Mouse (Mus musculus): Measurements from ENCODE around the gene Tmem260. TPM values are rescaled to one million over a fixed set of nuclear protein-coding genes. Genes with fewer than 3 reads are reported as not detected.
A peak's percentile ranks its signal among the peaks of the same experiment; 100 is the strongest.

The Tmem260 gene
- total and polyA plus RNA-seq, 3 experiments: 4.6 to 9.0 (median 5.2) TPM

GRCm38 (mm10) chr14:48451966-48452407 is 6.1 kb downstream of the Tmem260 start (continued):
- TF ChIP-seq SMC3 (IDR thresholded peaks at IDR 0.05; ENCODE audit: low read depth, low read length) (no peak), NELFE (IDR thresholded peaks at IDR 0.05; ENCODE audit: low read depth, low read length) (no peak), ZKSCAN1 (IDR thresholded peaks at IDR 0.05; ENCODE audit: borderline replicate concordance, low read depth, low read length) (no peak), HCFC1 (IDR thresholded peaks at IDR 0.05; ENCODE audit: low read depth, low read length) (peak; percentile 28; the same call in 1 of the 2 replicates), EP300 (IDR thresholded peaks at IDR 0.05; ENCODE audit: low read length) (peak; percentile 69), ELF1 (IDR thresholded peaks at IDR 0.05; ENCODE audit: low read depth, low read length) (no peak), SIN3A (IDR thresholded peaks at IDR 0.05; ENCODE audit: low read length) (peak; percentile 85), TBP (conservative IDR thresholded peaks at IDR 0.05; ENCODE audit: low read depth, low read length) (no peak), GABPA (IDR thresholded peaks at IDR 0.05; ENCODE audit: insufficient replicate concordance, low read depth, low read length) (no peak), JUND (conservative IDR thresholded peaks at IDR 0.05; ENCODE audit: low read depth, low read length) (peak; percentile 22; the same call in 1 of the 2 replicates), MXI1 (IDR thresholded peaks at IDR 0.05; ENCODE audit: low read depth, low read length) (0 out of 2 replicates have a peak, but pooled peaks have one; percentile 61), UBTF (IDR thresholded peaks at IDR 0.05; ENCODE audit: low read depth, low read length) (no peak), JUN (IDR thresholded peaks at IDR 0.05; ENCODE audit: insufficient read depth, low read depth, low read length) (no peak), ZC3H11A (IDR thresholded peaks at IDR 0.05; ENCODE audit: low read depth, low read length) (no peak), RAD21 (IDR thresholded peaks at IDR 0.05; ENCODE audit: low read depth, low read length) (no peak), ZNF384 (IDR thresholded peaks at IDR 0.05; ENCODE audit: low read depth, low read length) (no peak), MAX (IDR thresholded peaks at IDR 0.05; ENCODE audit: low read length) (peak; percentile 91), BHLHE40 (IDR thresholded peaks at IDR 0.05; ENCODE audit: low read depth, low read length) (peak; percentile 99), CTCF (conservative IDR thresholded peaks at IDR 0.05 in 1 of 2, IDR thresholded peaks at IDR 0.05 in 1 of 2; ENCODE audit: low read depth in 2 of 2, low read length in 2 of 2) (no peak)

GRCm38 (mm10) chr14:48453411-48453810 is 7.5 kb downstream of the Tmem260 start:
- H3K9ac ChIP-seq (ENCODE audit: insufficient read depth, low read depth): no peak overlapping the region
- no peaks in the 10 kb centered on the region for H3K9me3 ChIP-seq (replicated peaks; ENCODE audit: low read length)
- no peak overlapping the region for H3K4me2 ChIP-seq (ENCODE audit: insufficient read depth, low read depth, poor library complexity, severe bottlenecking)
- in situ Hi-C loops (cut with MboI; ENCODE audit: low pct_ligation_motif_present, low pct_unique_long_range_greater_than_20kb, low sequenced_read_pairs): no loop called here
- H3K4me1 ChIP-seq (ENCODE audit: control insufficient read depth in 1 of 2, insufficient read depth in 2 of 2): peaks cover 0 to 23% of the 10 kb centered on the region in 2 experiments; a peak in 2 of 4 replicates
- H3K4me3 ChIP-seq (replicated peaks in 1 of 3; ENCODE audit: low read depth in 2 of 3, low read length in 2 of 3, poor library complexity in 1 of 3): no peak overlapping the region
- H3K27ac ChIP-seq (ENCODE audit: insufficient read depth, low read depth): no peak overlapping the region
- H3K79me2 ChIP-seq (replicated peaks; ENCODE audit: control insufficient read depth, extremely low read depth, insufficient read depth, poor library complexity, severe bottlenecking): no peaks in the 10 kb centered on the region
- DNase-seq (ENCODE audit: extremely low read depth): no peak
- dilution Hi-C loops (cut with MboI; ENCODE audit: extremely low pct_ligation_motif_present, extremely low pct_unique_long_range_greater_than_20kb, low sequenced_read_pairs): no loop called here
- TF ChIP-seq TCF12 (IDR thresholded peaks at IDR 0.05; ENCODE audit: low read depth, low read length): no peak
- TF ChIP-seq E2F4 (IDR thresholded peaks at IDR 0.05; ENCODE audit: insufficient replicate concordance, low read depth, low read length): no peak
- no peak for TF ChIP-seq CHD1 (IDR thresholded peaks at IDR 0.05; ENCODE audit: low read depth, low read length)
- no peak for TF ChIP-seq BHLHE40 (IDR thresholded peaks at IDR 0.05; ENCODE audit: low read depth, low read length)
- no peak for TF ChIP-seq HCFC1 (IDR thresholded peaks at IDR 0.05; ENCODE audit: low read depth, low read length)
- TF ChIP-seq JUND (conservative IDR thresholded peaks at IDR 0.05; ENCODE audit: low read depth, low read length): no peak
- TF ChIP-seq JUN (IDR thresholded peaks at IDR 0.05; ENCODE audit: insufficient read depth, low read depth, low read length): no peak
- no peak for TF ChIP-seq EP300 (IDR thresholded peaks at IDR 0.05; ENCODE audit: low read length)
- TF ChIP-seq USF2 (conservative IDR thresholded peaks at IDR 0.05; ENCODE audit: low read depth, low read length): no peak
- TF ChIP-seq PAX5 (IDR thresholded peaks at IDR 0.05; ENCODE audit: low read length): no peak
- TF ChIP-seq IRF4 (IDR thresholded peaks at IDR 0.05; ENCODE audit: low read depth, low read length): no peak
- TF ChIP-seq NELFE (IDR thresholded peaks at IDR 0.05; ENCODE audit: low read depth, low read length): no peak
- no peaks in the 10 kb centered on the region for H3K27me3 ChIP-seq (replicated peaks)
- peaks cover 0 to 17% of the 10 kb centered on the region in 2 experiments for H3K36me3 ChIP-seq (replicated peaks in 1 of 2; ENCODE audit: control insufficient read depth in 1 of 2, insufficient read depth in 1 of 2, low read length in 1 of 2)

Data from CH12.LX (cell line).